Mouse (Mus musculus) embryonic facial prominence, embryonic 15.5 days (tissue): ENCODE results near the gene Cbs. TPM values are rescaled to one million over a fixed set of nuclear protein-coding genes. Genes with fewer than 3 reads are reported as not detected.

Experiments used
- ATAC-seq: fragments of 200-750 bp; cut with Nextera tagmentation; 2 replicates; pipeline ENCODE4 v1.8.0; 2017; ENCODE audit warnings: low read depth, moderate TSS enrichment; ENCODE audit not compliant: insufficient number of reproducible peaks, low FRiP score, low TSS enrichment
- H3K27ac ChIP-seq: fragments of 300-500 bp; sonication (generic); replicated peaks from 2 replicates; pipeline ENCODE4 v1.5.1; 2015; ENCODE audit warnings: mild to moderate bottlenecking, inconsistent platforms
- H3K27me3 ChIP-seq: fragments of 300-500 bp; sonication (generic); 2 replicates; pipeline ENCODE4 v1.6.1; 2015; ENCODE audit warnings: inconsistent platforms
- H3K36me3 ChIP-seq: fragments of 300-500 bp; sonication (generic); 2 replicates; pipeline ENCODE4 v1.6.1; 2015; ENCODE audit warnings: mild to moderate bottlenecking, inconsistent platforms
- H3K4me1 ChIP-seq: fragments of 300-500 bp; sonication (generic); 2 replicates; pipeline ENCODE4 v1.6.1; 2015; ENCODE audit warnings: inconsistent platforms
- H3K4me2 ChIP-seq: fragments of 300-500 bp; sonication (generic); replicated peaks from 2 replicates; pipeline ENCODE4 v1.6.1; 2015; ENCODE audit warnings: mild to moderate bottlenecking, inconsistent platforms
- H3K4me3 ChIP-seq: fragments of 300-500 bp; sonication (generic); replicated peaks from 2 replicates; pipeline ENCODE4 v1.5.1; 2015; ENCODE audit warnings: mild to moderate bottlenecking, inconsistent platforms
- H3K9ac ChIP-seq: fragments of 300-500 bp; sonication (generic); 2 replicates; pipeline ENCODE4 v1.6.1; 2015; ENCODE audit warnings: inconsistent platforms
- H3K9me3 ChIP-seq: fragments of 300-500 bp; sonication (generic); replicated peaks from 2 replicates; pipeline ENCODE4 v1.6.1; 2016; ENCODE audit warnings: inconsistent platforms
- WGBS: fragments of 180-500 bp; shearing (Covaris S2); methylation state at CpG from one replicate; pipeline ENCODE4 v1.1.7; 2015; 5-methylcytosine and 5-hydroxymethylcytosine counted together
- polyA plus RNA-seq: library from polyadenylated mRNA; unstranded; fragments of >200 nt; fragmentation: Nextera tagmentation; extraction: Ambion mirVana; gene quantifications from 2 replicates; pipeline ENCODE4 v1.2.1, GENCODE M21; 2015

The Cbs gene
- polyA plus RNA-seq, 1 experiment from 2014 or later: 5.8 TPM

DNA sequence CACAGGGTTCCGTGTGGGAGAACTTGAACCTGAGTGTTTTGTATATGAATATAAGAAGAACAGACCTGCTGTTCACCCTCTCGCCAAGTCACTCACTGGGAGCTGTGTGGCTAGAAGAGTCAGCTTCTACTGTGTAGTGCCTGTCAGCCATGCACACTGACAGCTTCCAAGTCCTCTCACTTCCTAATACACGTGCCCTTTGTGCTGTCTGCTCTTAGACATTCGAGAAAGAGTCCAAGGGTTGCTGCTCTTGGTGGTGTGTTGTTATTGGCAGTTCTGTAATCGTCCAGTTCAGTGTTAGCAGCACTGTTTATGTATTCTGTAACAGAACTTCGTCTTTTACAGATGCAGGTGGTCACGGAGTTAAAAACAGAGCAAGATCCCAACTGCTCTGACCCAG, 48.9 kb downstream of the Cbs start:
- WGBS: 76% methylated on average over 7 of the region's 7 CpGs
- no peak for ATAC-seq
- no peak overlapping the region for H3K4me3 ChIP-seq
- H3K27ac ChIP-seq: no peak overlapping the region
- H3K27me3 ChIP-seq: no peaks in the 10 kb centered on the region
- H3K36me3 ChIP-seq: peaks cover 51% of the 10 kb centered on the region
- H3K4me2 ChIP-seq: no peak overlapping the region
- no peaks in the 10 kb centered on the region for H3K4me1 ChIP-seq
- no peak overlapping the region for H3K9ac ChIP-seq
- no peaks in the 10 kb centered on the region for H3K9me3 ChIP-seq

DNA sequence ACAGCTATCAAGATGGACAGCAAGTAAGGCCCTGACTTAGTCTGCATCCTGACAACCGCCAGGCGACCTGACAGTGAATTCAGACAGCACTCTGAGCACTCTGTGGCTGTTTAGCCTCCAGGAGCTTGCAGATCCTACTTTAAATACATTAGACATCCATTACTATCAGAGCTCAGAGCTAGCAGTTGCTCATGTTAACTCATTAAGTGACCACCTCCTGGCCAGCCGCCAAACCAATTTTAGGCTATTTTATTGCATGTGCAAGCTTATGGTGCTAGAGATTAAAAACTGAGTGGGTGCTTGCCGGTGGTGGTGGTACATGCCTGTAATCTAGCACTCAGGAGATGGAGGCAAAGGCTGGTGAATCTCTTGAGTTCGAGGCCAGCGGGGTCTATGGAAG, 53.3 kb downstream of the Cbs start:
- 75% methylated on average over 6 of the region's 6 CpGs for WGBS
- Histone ChIP-seq H3K27ac (no peak overlapping the region), H3K36me3 (peaks cover 14% of the 10 kb centered on the region; the same call in 1 of the 2 replicates), H3K4me3 (no peak overlapping the region), H3K9ac (no peak overlapping the region), H3K4me1 (peaks cover 15% of the 10 kb centered on the region), H3K27me3 (no peaks in the 10 kb centered on the region), H3K4me2 (no peak overlapping the region), H3K9me3 (no peaks in the 10 kb centered on the region)
- no peak for ATAC-seq

DNA sequence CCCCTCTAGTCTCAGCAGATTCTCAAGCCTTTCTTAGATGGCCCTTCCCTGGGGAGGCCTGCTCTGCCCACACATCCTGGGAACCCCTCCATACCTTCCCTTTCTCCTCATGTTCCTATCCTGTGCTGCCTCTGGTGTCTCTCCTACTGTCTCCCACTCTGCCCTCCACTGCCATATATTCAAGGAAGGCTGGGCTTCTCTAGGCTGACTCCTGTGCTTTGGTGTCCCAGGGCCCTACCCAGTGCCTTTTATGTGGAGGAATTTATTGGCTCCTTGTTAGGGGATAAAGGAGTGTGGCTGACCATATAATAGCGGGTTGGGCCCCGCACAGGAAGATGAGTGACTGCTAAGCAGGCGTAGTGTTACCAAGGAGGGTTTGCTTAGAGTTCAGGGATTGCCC, 53.9 kb downstream of the Cbs start:
- Histone ChIP-seq H3K27ac (0 out of 2 replicates have a peak overlapping the region, but pooled peaks have one; percentile 22), H3K4me1 (peaks cover 15% of the 10 kb centered on the region), H3K4me3 (no peak overlapping the region), H3K4me2 (no peak overlapping the region), H3K36me3 (peaks cover 9% of the 10 kb centered on the region; the same call in 1 of the 2 replicates), H3K9me3 (no peaks in the 10 kb centered on the region), H3K27me3 (no peaks in the 10 kb centered on the region), H3K9ac (no peak overlapping the region)
- WGBS: 64% methylated on average over 3 of the region's 3 CpGs
- ATAC-seq: no peak

DNA sequence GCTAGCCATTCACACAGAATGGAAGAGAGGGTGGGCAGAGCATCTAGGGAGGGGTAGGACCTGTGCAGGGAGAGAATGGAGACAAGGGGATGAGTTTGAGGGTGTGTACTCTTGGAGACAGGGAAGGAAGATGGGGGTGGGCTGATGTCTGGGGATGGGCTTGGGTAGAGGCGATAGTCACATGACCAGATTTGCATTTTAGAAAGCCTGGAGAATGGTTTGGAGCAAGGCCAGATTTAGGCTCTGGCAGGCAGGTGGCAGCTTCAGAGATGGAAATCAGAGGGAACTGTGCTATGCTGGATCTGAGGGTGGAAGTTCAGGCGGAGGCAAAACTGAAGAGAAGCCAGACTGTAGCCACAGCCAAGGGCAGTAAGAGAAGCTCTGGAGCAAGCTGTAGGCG, 56.7 kb downstream of the Cbs start:
- no peaks in the 10 kb centered on the region for H3K27me3 ChIP-seq
- H3K9ac ChIP-seq: no peak overlapping the region
- peaks cover 7% of the 10 kb centered on the region; the same call in 1 of the 2 replicates for H3K36me3 ChIP-seq
- H3K9me3 ChIP-seq: no peaks in the 10 kb centered on the region
- ATAC-seq: no peak
- H3K4me2 ChIP-seq: no peak overlapping the region
- WGBS: 32% methylated on average over 3 of the region's 3 CpGs
- no peak overlapping the region for H3K4me3 ChIP-seq
- H3K4me1 ChIP-seq: peaks cover 20% of the 10 kb centered on the region
- no peak overlapping the region for H3K27ac ChIP-seq

DNA sequence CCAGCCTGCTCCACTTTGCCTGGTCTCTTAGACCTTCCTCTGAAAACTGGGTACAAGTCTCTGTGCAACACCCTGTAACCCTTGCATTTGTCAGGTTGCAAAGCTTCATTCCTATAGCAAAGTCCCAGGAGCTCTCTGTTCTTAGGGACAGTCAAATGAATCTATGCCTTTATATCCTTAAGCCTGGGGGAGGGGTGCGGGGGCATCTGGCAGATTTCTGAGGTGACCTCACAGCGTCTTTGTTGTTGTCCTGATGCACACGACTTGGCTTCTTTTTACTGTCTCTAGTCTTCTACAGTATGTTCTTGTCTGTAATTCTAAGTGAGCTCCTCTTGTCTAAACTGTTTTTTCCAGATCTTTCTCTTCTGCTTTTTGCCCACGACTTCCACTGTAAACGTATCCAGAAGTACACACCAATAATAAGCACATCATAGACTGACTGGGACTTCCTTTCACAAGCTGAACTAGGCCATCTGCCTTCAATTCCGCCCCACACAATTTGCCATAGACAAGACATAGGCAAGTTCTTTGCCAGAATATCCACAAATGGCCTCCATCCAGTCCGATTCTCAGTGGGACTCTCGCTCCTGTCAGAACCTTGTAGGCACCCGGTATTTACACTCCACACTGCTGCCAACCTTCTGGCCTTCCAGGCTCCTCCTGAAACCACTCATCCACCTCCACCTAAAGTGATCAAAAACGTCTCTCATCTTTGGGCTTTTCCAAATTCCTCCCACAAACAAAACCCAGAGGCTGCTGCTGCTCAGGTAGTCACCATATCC, 60.5 kb downstream of the Cbs start:
- Histone ChIP-seq H3K9ac (no peak overlapping the region), H3K27ac (no peak overlapping the region), H3K4me3 (no peak overlapping the region), H3K9me3 (no peaks in the 10 kb centered on the region), H3K36me3 (no peaks in the 10 kb centered on the region), H3K27me3 (no peaks in the 10 kb centered on the region), H3K4me2 (no peak overlapping the region), H3K4me1 (peaks cover 24% of the 10 kb centered on the region)
- 65% methylated on average over 10 of the region's 10 CpGs for WGBS
- ATAC-seq: no peak

DNA sequence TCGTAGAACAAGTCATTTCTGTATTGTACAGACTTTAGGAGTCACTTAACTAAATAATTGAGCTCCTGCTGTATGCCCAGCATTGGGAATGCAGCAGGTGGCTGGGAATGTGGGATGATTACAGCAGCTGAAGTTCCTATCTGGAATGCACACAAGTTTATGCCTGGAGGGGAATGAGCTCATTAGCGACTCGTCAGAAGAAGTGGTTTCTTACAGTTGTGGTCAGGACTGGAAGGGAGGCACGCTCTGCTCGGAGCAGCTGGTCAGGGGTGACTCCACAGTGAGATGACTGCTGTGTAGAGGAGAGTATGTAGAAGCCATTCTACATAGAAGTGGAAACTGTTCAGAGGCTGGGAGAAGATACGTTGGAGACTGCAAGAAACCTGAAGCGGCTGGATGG, 62.4 kb downstream of the Cbs start:
- no peaks in the 10 kb centered on the region for H3K36me3 ChIP-seq
- no peaks in the 10 kb centered on the region for H3K27me3 ChIP-seq
- WGBS: 54% methylated on average over 7 of the region's 7 CpGs
- no peak overlapping the region for H3K9ac ChIP-seq
- no peaks in the 10 kb centered on the region for H3K9me3 ChIP-seq
- no peak overlapping the region for H3K4me3 ChIP-seq
- H3K4me2 ChIP-seq: no peak overlapping the region
- no peak for ATAC-seq
- no peak overlapping the region for H3K27ac ChIP-seq
- H3K4me1 ChIP-seq: peaks cover 10% of the 10 kb centered on the region; the same call in 1 of the 2 replicates

DNA sequence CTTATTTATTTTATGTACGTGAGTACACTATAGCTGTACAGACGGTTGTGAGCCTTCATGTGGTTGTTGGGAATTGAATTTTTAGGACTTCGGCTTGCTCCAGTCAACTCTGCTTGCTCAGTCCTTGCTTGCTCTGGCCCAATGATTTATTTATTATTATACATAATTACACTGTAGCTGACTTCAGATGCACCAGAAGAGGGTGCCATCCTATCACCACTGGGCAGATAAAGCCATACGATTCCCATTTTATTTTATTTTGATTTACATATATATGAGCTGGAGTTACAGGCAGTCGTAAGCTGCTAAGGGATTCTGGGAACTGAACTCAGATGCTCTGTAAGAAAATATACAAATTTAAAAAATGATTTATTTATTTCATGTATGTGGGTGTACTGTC, 65.3 kb downstream of the Cbs start:
- H3K27ac ChIP-seq: no peak overlapping the region
- no peaks in the 10 kb centered on the region for H3K9me3 ChIP-seq
- H3K27me3 ChIP-seq: no peaks in the 10 kb centered on the region
- no peak overlapping the region for H3K4me3 ChIP-seq
- ATAC-seq: no peak
- 70% methylated on average over 5 of the region's 5 CpGs for WGBS
- H3K9ac ChIP-seq: no peak overlapping the region
- no peaks in the 10 kb centered on the region for H3K36me3 ChIP-seq
- H3K4me2 ChIP-seq: no peak overlapping the region
- H3K4me1 ChIP-seq: peaks cover 23% of the 10 kb centered on the region

DNA sequence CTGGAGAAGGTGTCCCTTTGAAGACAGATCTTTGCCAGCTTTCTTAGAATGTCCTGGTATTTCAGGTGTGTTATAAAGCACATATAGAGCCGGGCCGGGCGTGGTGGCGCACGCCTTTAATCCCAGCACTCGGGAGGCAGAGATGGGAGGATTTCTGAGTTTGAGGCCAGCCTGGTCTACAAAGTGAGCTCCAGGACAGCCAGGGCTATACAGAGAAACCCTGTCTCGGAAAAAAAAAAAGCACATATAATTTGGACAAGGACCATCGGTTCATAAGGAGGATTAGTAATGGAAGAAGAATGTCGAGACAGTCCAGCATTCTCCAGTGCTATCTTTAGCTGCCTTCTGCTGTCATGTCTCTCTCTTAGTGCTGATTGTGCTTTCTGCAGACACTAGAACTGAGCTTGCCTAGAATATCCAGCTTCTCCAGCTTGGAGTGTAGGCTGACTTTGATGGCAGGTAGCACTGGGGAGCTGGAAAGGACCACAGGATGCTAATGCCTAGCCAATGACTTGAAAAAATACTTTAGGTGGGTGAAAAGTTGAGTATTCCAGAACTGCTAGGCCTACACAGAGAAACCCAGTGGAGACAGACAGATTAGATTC, 66.6 kb downstream of the Cbs start:
- ATAC-seq: peak; percentile 75; the same call in 1 of the 2 replicates
- WGBS: 77% methylated on average over 9 of the region's 9 CpGs
- no peak overlapping the region for H3K27ac ChIP-seq

DNA sequence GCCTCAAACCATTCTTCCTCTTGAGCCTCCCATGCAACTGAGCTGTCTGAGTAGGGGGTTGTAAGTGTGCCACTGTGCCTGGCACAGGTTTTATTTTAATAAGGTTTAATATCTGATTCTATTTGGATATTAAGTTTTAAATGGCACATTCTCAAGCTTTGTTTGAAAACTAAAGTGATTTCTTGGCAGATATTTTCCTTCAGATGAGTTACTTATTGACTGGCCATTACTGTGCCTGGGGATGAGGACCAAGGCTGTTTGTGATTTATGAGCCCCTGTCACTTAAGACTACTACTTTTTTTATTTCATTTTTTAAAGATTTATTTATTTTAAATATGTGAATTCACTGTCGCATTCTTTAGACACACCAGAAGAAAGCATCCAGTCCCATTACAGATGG, 67.3 kb downstream of the Cbs start:
- peaks cover 30% of the 10 kb centered on the region for H3K4me1 ChIP-seq
- 88% methylated on average over 1 of the region's 1 CpGs for WGBS
- H3K4me2 ChIP-seq: no peak overlapping the region
- ATAC-seq: no peak
- H3K9ac ChIP-seq: no peak overlapping the region
- no peaks in the 10 kb centered on the region for H3K36me3 ChIP-seq
- no peak overlapping the region for H3K27ac ChIP-seq
- H3K9me3 ChIP-seq: no peaks in the 10 kb centered on the region
- H3K27me3 ChIP-seq: no peaks in the 10 kb centered on the region
- no peak overlapping the region for H3K4me3 ChIP-seq

More for the DNA sequence above, 66.6 kb downstream of the Cbs start:
- no peak overlapping the region for H3K4me3 ChIP-seq
- H3K9ac ChIP-seq: no peak overlapping the region
- H3K27me3 ChIP-seq: no peaks in the 10 kb centered on the region
- no peak overlapping the region for H3K4me2 ChIP-seq
- no peaks in the 10 kb centered on the region for H3K9me3 ChIP-seq
- peaks cover 32% of the 10 kb centered on the region for H3K4me1 ChIP-seq
- H3K36me3 ChIP-seq: no peaks in the 10 kb centered on the region

DNA sequence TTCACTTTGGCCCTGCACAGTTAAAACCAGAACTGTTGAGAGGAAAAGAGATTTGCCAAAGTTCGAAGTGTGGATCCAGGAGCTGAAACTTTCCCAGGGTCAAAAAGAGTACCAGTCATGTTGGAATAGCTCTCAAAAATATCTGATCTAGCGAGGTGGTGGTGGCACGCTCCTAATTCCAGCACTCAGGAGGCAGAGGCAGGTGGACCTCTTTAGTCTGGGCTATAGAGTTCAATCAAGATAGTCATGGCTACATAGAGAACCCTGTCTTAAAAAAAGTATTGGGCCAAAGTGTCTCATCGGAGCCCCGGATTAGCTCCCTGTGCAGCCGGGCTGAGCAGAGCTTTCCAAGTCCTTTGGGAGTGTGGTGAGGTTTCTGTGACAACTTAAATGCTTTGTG, 70.8 kb downstream of the Cbs start:
- Histone ChIP-seq H3K4me1 (peaks cover 34% of the 10 kb centered on the region), H3K27me3 (no peaks in the 10 kb centered on the region), H3K27ac (peak overlapping the region; percentile 98; the same call in 1 of the 2 replicates)

DNA sequence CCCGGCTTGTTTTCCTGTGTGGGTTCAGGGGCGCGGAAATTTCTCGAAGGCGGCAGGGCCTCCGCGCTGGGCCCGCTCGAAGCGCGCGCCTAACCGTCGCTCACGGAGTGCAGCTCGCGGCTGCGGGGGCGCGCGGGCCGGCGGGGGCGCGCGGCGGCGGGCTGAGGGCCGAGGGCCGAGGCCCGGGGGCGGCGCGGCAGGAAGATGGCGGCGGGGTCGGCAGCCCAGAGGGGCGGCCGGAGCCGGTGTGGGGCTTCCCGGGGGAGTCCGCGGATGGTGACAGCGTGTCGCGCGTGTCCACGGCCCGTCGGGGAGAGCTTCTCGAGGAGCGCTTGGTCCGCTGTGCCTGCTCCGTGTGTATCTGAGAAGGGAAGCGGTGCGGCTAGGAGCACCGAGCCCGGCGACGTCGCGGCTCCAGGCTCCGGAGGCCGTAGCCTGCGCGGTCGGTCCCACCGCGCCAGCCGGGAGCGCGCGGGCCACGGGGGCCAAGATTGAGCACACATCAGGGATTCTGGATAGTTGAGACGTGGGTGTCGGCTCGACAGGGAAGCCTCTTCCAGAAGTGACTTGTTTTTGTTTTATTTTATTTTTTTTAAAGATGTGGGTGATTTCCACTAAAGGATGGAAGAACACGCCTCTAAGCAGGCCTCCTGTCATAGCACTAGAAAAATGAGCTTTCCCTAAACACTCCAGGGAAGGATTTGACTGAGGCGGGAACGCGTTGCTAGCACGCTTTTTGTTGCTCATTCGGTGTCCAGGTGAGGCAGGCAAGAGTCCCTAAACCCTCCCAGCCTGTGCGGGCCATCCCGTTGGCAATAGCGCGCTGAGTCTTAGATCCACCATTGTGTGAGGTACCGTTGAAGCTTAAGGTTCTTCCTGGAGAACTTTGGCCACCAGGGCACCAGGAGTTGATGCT, 71.6 kb downstream of the Cbs start:
- Histone ChIP-seq H3K9me3 (no peaks in the 10 kb centered on the region), H3K9ac (peak overlapping the region; percentile 96), H3K36me3 (no peaks in the 10 kb centered on the region), H3K4me3 (peak overlapping the region; percentile 88), H3K4me2 (peak overlapping the region; percentile 71), H3K27ac (peak overlapping the region; percentile 98), H3K4me1 (peaks cover 34% of the 10 kb centered on the region), H3K27me3 (no peaks in the 10 kb centered on the region)
- WGBS: under 1% methylated on average over 79 of the region's 88 CpGs
- peak; percentile 49; the same call in 1 of the 2 replicates for ATAC-seq

More for the DNA sequence above, 70.8 kb downstream of the Cbs start:
- Histone ChIP-seq H3K9ac (peak overlapping the region; percentile 96), H3K9me3 (no peaks in the 10 kb centered on the region), H3K36me3 (no peaks in the 10 kb centered on the region), H3K4me2 (peak overlapping the region; percentile 71), H3K4me3 (peak overlapping the region; percentile 88)
- ATAC-seq: no peak
- 55% methylated on average over 6 of the region's 6 CpGs for WGBS
